Mouse (Mus musculus): ENCODE results near the gene Pgm5. TPM values are rescaled to one million over a fixed set of nuclear protein-coding genes. Genes with fewer than 3 reads are reported as not detected.

The Pgm5 gene
- polyA plus RNA-seq, 1 experiment from 2014 or later = 0.35 TPM

DNA sequence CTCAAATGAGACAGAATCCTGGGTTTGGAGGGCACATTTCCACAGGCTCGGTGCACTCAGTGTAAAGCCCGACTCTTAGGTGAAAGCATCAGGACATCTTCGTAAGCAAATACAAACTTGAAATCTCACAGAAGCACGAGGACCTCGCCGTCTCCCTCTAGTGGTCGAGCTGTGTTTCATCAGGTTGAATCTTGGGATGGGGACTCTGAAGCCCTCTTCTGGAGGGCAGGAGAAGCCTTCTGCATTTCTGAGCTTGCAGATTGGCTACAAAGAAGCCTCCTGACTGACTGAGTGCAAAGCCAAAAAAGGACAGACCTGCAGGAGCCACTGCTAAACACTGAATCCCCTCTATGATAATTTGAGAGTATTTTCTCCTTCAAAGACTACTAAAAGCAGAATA lies 227.1 kb downstream of the Pgm5 start:
- WGBS = 6% methylated on average over 7 of the region's 7 CpGs

More for the DNA sequence above, 227.1 kb downstream of the Pgm5 start:
- ATAC-seq = 0 out of 2 replicates have a peak, but pooled peaks have one; percentile 50
- Histone ChIP-seq H3K4me3 (no peak overlapping the region), H3K4me2 (no peak overlapping the region), H3K9ac (no peak overlapping the region), H3K27me3 (no peaks in the 10 kb centered on the region), H3K27ac (no peak overlapping the region), H3K36me3 (ENCODE audit: poor library complexity, severe bottlenecking) (no peaks in the 10 kb centered on the region), H3K4me1 (no peaks in the 10 kb centered on the region), H3K9me3 (replicated peaks) (no peaks in the 10 kb centered on the region)

Other genes starting within 250 kb of the Pgm5 start
- gene Tmem252, start 187.8 kb downstream of the Pgm5 start, polyA plus RNA-seq (2015; fragmentation: Nextera tagmentation; extraction: Ambion mirVana) = 0.84 and 0.88 TPM in 2 replicates
- gene Gm10053, start 13.8 kb upstream of the Pgm5 start, polyA plus RNA-seq (2015; fragmentation: Nextera tagmentation; extraction: Ambion mirVana) = 222 and 238 TPM in 2 replicates
- not detected in 2 replicates for gene Foxd4, start 39.3 kb upstream of the Pgm5 start, polyA plus RNA-seq (2015; fragmentation: Nextera tagmentation; extraction: Ambion mirVana)
- 21.5 and 22.1 TPM in 2 replicates for gene Cbwd1, start 99.8 kb upstream of the Pgm5 start, polyA plus RNA-seq (2015; fragmentation: Nextera tagmentation; extraction: Ambion mirVana)
- 0.29 and 0.54 TPM in 2 replicates for gene Dock8, start 137.7 kb upstream of the Pgm5 start, polyA plus RNA-seq (2015; fragmentation: Nextera tagmentation; extraction: Ambion mirVana)

Data from forebrain, embryonic 13.5 days (tissue).